Mouse (Mus musculus) brain, embryonic 18.5 days (tissue): ENCODE measurements around the gene Cadps2.

Experiments used
- DNase-seq: peaks from one replicate; pipeline ENCODE4 v3.0.0-alpha.2; 2012; ENCODE audit warnings: low read depth, low spot score

Gene Cadps2

GRCm38 (mm10) chr6:23839009-23839811, at the start of gene Cadps2:
Gene Cadps2 (minus strand): TSS chr6:23839421.
- no peak for DNase-seq

GRCm38 (mm10) chr6:23886418-23886817, 47.2 kb upstream of the Cadps2 start:
- no peak for DNase-seq

GRCm38 (mm10) chr6:23876765-23877408, 37.7 kb upstream of the Cadps2 start:
- DNase-seq = no peak

GRCm38 (mm10) chr6:23876363-23876762, 37.1 kb upstream of the Cadps2 start:
- DNase-seq = no peak

- no peak for DNase-seq
Measured at GRCm38 (mm10) chr6:23873812-23874211, 34.6 kb upstream of the Cadps2 start.

- DNase-seq = no peak
Measured at GRCm38 (mm10) chr6:23873231-23873630, 34.0 kb upstream of the Cadps2 start.

- DNase-seq = no peak
Measured at GRCm38 (mm10) chr6:23869971-23870370, 30.8 kb upstream of the Cadps2 start.

GRCm38 (mm10) chr6:23866298-23866697, 27.1 kb upstream of the Cadps2 start:
- no peak for DNase-seq

- no peak for DNase-seq
Measured at GRCm38 (mm10) chr6:23853464-23853863, 14.2 kb upstream of the Cadps2 start.

- DNase-seq = no peak
Measured at GRCm38 (mm10) chr6:23840001-23840400, 780 bp upstream of the Cadps2 start.

GRCm38 (mm10) chr6:23838401-23839008, 716 bp downstream of the Cadps2 start:
- DNase-seq = no peak

GRCm38 (mm10) chr6:23837631-23838030, 1.6 kb downstream of the Cadps2 start:
- DNase-seq = no peak

GRCm38 (mm10) chr6:23837127-23837526, 2.1 kb downstream of the Cadps2 start:
- DNase-seq = no peak

- no peak for DNase-seq
Measured at GRCm38 (mm10) chr6:23836694-23837093, 2.5 kb downstream of the Cadps2 start.

GRCm38 (mm10) chr6:23835552-23835951, 3.7 kb downstream of the Cadps2 start:
- DNase-seq = no peak

- DNase-seq = no peak
Measured at GRCm38 (mm10) chr6:23830741-23831140, 8.5 kb downstream of the Cadps2 start.

- no peak for DNase-seq
Measured at GRCm38 (mm10) chr6:23829338-23829737, 9.9 kb downstream of the Cadps2 start.

GRCm38 (mm10) chr6:23821819-23822218, 17.4 kb downstream of the Cadps2 start:
- no peak for DNase-seq

- DNase-seq = no peak
Measured at GRCm38 (mm10) chr6:23810087-23810486, 29.1 kb downstream of the Cadps2 start.

GRCm38 (mm10) chr6:23809344-23809743, 29.9 kb downstream of the Cadps2 start:
- no peak for DNase-seq

GRCm38 (mm10) chr6:23805333-23805732, 33.9 kb downstream of the Cadps2 start:
- DNase-seq = no peak

GRCm38 (mm10) chr6:23791822-23792221, 47.4 kb downstream of the Cadps2 start:
- no peak for DNase-seq

GRCm38 (mm10) chr6:23777641-23778040, 61.6 kb downstream of the Cadps2 start:
- DNase-seq = no peak
